Mouse (Mus musculus) MEL (cell line): ENCODE measurements around the gene Ldhc.

ENCODE experiments used
- CHD1 ChIP-seq: IDR thresholded peaks from 2 replicates; pipeline ENCODE4 v1.6.1; 2012; ENCODE audit warnings: low read depth, mild to moderate bottlenecking, inconsistent platforms, low read length, improper control_type of control experiment
- CTCF ChIP-seq, 3 experiments: IDR thresholded peaks in 2 of 3; conservative IDR thresholded peaks in 1 of 3; 2 replicates each; pipeline ENCODE4 v1.5.1; 2011 to 2012; ENCODE audit warnings: low read length in 3 of 3, low read depth in 2 of 3, mild to moderate bottlenecking in 2 of 3, improper control_type of control experiment in 1 of 3, inconsistent platforms in 1 of 3, mixed read lengths in 1 of 3, moderate library complexity in 1 of 3; ENCODE audit not compliant: control insufficient read depth in 1 of 3, insufficient read depth in 1 of 3, poor library complexity in 1 of 3, severe bottlenecking in 1 of 3
- EP300 ChIP-seq, 2 experiments: IDR thresholded peaks; 2 replicates each; pipeline ENCODE4 v1.6.1; 2011; ENCODE audit warnings: improper control_type of control experiment in 2 of 2, low read length in 2 of 2, low read depth in 1 of 2, mild to moderate bottlenecking in 1 of 2
- GABPA ChIP-seq: IDR thresholded peaks from 2 replicates; pipeline ENCODE4 v1.6.1; 2012; ENCODE audit warnings: low read depth, mild to moderate bottlenecking, inconsistent platforms, low read length, improper control_type of control experiment, moderate library complexity
- GATA1 ChIP-seq: IDR thresholded peaks from 2 replicates; pipeline ENCODE4 v1.6.1; 2011; ENCODE audit warnings: low read depth, low read length, improper control_type of control experiment
- KAT2A ChIP-seq: conservative IDR thresholded peaks from 2 replicates; pipeline ENCODE4 v1.6.1; 2012; ENCODE audit warnings: low read depth, low read length, improper control_type of control experiment, inconsistent platforms
- NRF1 ChIP-seq: IDR thresholded peaks from 2 replicates; pipeline ENCODE4 v1.6.1; 2014; ENCODE audit warnings: low read depth, mild to moderate bottlenecking, inconsistent platforms, low read length, improper control_type of control experiment, moderate library complexity; ENCODE audit not compliant: poor library complexity, insufficient read depth, severe bottlenecking
- POLR2A ChIP-seq, 2 experiments: IDR thresholded peaks; 2 replicates each; pipeline ENCODE4 v1.6.1; 2011 to 2012; ENCODE audit warnings: low read length in 2 of 2, mild to moderate bottlenecking in 2 of 2, control low read depth in 1 of 2, improper control_type of control experiment in 1 of 2, low read depth in 1 of 2, moderate library complexity in 1 of 2; ENCODE audit not compliant: control insufficient read depth in 1 of 2, insufficient read depth in 1 of 2, poor library complexity in 1 of 2
- POLR2AphosphoS2 ChIP-seq: IDR thresholded peaks from 2 replicates; pipeline ENCODE4 v1.6.1; 2011; ENCODE audit warnings: low read length, improper control_type of control experiment
- RAD21 ChIP-seq: IDR thresholded peaks from 2 replicates; pipeline ENCODE4 v1.6.1; 2011; ENCODE audit warnings: mild to moderate bottlenecking, low read depth, low read length, improper control_type of control experiment
- RCOR1 ChIP-seq: IDR thresholded peaks from 2 replicates; pipeline ENCODE4 v1.6.1; 2012; ENCODE audit warnings: low read depth, mild to moderate bottlenecking, inconsistent platforms, low read length, improper control_type of control experiment
- TAL1 ChIP-seq: IDR thresholded peaks from 2 replicates; pipeline ENCODE4 v1.6.1; 2012; ENCODE audit warnings: mild to moderate bottlenecking, inconsistent platforms, low read length, moderate library complexity, mixed read lengths
- ZKSCAN1 ChIP-seq: IDR thresholded peaks from 2 replicates; pipeline ENCODE4 v1.6.1; 2012; ENCODE audit warnings: low read depth, mild to moderate bottlenecking, inconsistent platforms, low read length, improper control_type of control experiment, moderate library complexity
- ZNF384 ChIP-seq: IDR thresholded peaks from 2 replicates; pipeline ENCODE4 v1.6.1; 2012; ENCODE audit warnings: low read depth, mild to moderate bottlenecking, inconsistent platforms, low read length, improper control_type of control experiment

DNA sequence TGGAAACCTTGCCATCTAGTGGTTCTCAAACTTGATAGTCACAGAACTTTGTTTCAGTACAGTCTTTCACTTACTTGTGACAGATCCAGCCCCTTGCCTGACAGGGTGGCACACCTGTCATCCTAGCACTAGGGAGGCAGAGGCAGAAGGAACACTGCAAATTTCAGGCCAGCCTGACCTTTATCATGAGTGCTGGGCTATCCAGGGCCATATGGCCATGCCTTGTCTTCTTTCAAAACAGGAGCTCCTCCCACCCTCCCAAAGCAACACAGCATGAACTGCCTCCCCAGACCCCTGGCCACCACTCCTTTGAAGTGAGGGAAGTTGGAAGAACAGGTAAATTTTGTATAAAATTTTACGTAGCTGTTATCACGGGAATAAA lies 33.2 kb upstream of the Ldhc start:
- no peak for TF ChIP-seq CTCF (IDR thresholded peaks at IDR 0.05 in 2 of 3, conservative IDR thresholded peaks at IDR 0.05 in 1 of 3; ENCODE audit: control insufficient read depth in 1 of 3, insufficient read depth in 1 of 3, low read depth in 2 of 3, low read length in 3 of 3, poor library complexity in 1 of 3, severe bottlenecking in 1 of 3)
- TF ChIP-seq GABPA, result no peak
- no peak for TF ChIP-seq KAT2A
- TF ChIP-seq CHD1, result no peak
- TF ChIP-seq TAL1, result no peak
- TF ChIP-seq RAD21, result no peak
- no peak for TF ChIP-seq POLR2A (IDR thresholded peaks at IDR 0.05; ENCODE audit: control insufficient read depth in 1 of 2, insufficient read depth in 1 of 2, low read depth in 1 of 2, low read length in 2 of 2, poor library complexity in 1 of 2)
- TF ChIP-seq EP300 (IDR thresholded peaks at IDR 0.05; ENCODE audit: low read depth in 1 of 2, low read length in 2 of 2), result no peak
- no peak for TF ChIP-seq GATA1
- no peak for TF ChIP-seq NRF1
- no peak for TF ChIP-seq RCOR1
- TF ChIP-seq ZKSCAN1, result no peak
- TF ChIP-seq POLR2AphosphoS2, result no peak
- TF ChIP-seq ZNF384, result no peak
